Mouse (Mus musculus): ENCODE results near the gene Manbal. TPM values are rescaled to one million over a fixed set of nuclear protein-coding genes. Genes with fewer than 3 reads are reported as not detected.

The Manbal gene
- total and polyA plus RNA-seq, 3 experiments = 19.6 to 55.2 (median 20.6) TPM

DNA sequence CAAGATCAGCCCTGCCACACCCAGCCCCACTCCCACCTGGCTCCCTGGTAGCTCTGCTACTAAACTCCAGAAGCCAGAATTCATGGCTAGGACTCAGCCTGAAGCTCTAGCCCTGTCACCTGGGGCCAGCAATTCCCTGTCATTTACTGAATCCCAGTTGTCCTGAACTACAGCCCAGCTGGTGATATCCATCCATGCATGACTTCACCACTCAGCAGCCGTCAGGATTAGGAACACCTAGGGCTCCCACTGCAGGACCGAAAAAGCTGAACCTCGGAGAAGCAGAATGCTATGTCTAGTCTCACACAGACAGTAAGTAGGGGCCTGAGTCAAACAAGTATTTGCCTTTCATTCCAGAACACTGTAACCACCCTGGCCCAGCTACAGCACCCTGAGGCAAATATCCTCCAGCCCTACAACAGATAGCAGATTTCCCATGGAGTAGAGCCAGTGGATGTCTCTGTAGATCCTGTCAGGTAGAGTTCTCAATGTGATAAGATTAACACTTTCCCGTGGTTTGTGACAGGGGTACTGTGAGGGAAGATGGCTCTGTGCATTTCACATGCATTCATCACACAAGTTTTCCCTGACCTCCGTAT lies 25.0 kb upstream of the Manbal start:
- no peaks in the 10 kb centered on the region for H3K9me3 ChIP-seq (replicated peaks)
- no peak overlapping the region for H3K4me3 ChIP-seq (ENCODE audit: low read depth, low read length)
- ATAC-seq (ENCODE audit: extremely low read depth, insufficient number of reproducible peaks, low FRiP score, poor library complexity, severe bottlenecking) (no peak), DNase-seq (ENCODE audit: low spot score) (no peak)
- no peaks in the 10 kb centered on the region; the same call in 1 of the 2 replicates for H3K4me1 ChIP-seq (ENCODE audit: insufficient read depth, low read depth, low read length)
- TF ChIP-seq GATA2 (IDR thresholded peaks at IDR 0.05; ENCODE audit: borderline replicate concordance, low read depth, low read length) (no peak), CTCF (IDR thresholded peaks at IDR 0.05; ENCODE audit: low read depth, low read length) (no peak), GATA1 (IDR thresholded peaks at IDR 0.05; ENCODE audit: borderline replicate concordance, low read length) (no peak), TAL1 (conservative IDR thresholded peaks at IDR 0.05; ENCODE audit: low read depth, low read length) (no peak), POLR2AphosphoS5 (IDR thresholded peaks at IDR 0.05; ENCODE audit: insufficient replicate concordance, low read depth, low read length) (no peak)
- no peaks in the 10 kb centered on the region for H3K36me3 ChIP-seq (replicated peaks)
- H3K27me3 ChIP-seq (ENCODE audit: insufficient read depth, low read length) = peaks cover 35% of the 10 kb centered on the region

DNA sequence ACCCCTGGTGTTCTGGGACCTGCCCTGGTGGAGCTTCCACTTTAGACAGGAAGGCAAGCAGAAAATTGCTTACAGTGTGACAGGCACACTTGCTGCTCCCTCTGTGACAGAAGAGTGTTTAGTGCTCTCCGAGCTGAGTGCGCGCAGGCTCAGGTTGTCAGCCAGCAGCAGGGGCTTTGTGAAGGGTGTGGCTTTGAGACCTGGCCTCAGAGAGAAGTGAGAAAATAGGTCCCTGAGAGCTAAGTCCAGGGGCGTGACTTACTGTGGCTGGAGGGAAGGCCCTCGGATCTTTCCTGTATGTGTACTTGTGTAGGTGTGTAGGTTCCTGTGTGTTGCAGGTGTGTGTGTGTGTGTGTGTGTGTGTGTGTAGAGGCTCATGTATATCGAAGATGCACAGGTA lies 24.1 kb upstream of the Manbal start:
- ATAC-seq (ENCODE audit: extremely low read depth, insufficient number of reproducible peaks, low FRiP score, poor library complexity, severe bottlenecking) (no peak), DNase-seq (ENCODE audit: low spot score) (no peak)
- Histone ChIP-seq H3K9me3 (replicated peaks) (no peaks in the 10 kb centered on the region), H3K36me3 (replicated peaks) (no peaks in the 10 kb centered on the region), H3K4me3 (ENCODE audit: low read depth, low read length) (no peak overlapping the region), H3K4me1 (ENCODE audit: insufficient read depth, low read depth, low read length) (no peaks in the 10 kb centered on the region; the same call in 1 of the 2 replicates), H3K27me3 (ENCODE audit: insufficient read depth, low read length) (peaks cover 42% of the 10 kb centered on the region)
- TF ChIP-seq POLR2AphosphoS5 (IDR thresholded peaks at IDR 0.05; ENCODE audit: insufficient replicate concordance, low read depth, low read length) (no peak), TAL1 (conservative IDR thresholded peaks at IDR 0.05; ENCODE audit: low read depth, low read length) (no peak), CTCF (IDR thresholded peaks at IDR 0.05; ENCODE audit: low read depth, low read length) (no peak), GATA1 (IDR thresholded peaks at IDR 0.05; ENCODE audit: borderline replicate concordance, low read length) (no peak), GATA2 (IDR thresholded peaks at IDR 0.05; ENCODE audit: borderline replicate concordance, low read depth, low read length) (no peak)

DNA sequence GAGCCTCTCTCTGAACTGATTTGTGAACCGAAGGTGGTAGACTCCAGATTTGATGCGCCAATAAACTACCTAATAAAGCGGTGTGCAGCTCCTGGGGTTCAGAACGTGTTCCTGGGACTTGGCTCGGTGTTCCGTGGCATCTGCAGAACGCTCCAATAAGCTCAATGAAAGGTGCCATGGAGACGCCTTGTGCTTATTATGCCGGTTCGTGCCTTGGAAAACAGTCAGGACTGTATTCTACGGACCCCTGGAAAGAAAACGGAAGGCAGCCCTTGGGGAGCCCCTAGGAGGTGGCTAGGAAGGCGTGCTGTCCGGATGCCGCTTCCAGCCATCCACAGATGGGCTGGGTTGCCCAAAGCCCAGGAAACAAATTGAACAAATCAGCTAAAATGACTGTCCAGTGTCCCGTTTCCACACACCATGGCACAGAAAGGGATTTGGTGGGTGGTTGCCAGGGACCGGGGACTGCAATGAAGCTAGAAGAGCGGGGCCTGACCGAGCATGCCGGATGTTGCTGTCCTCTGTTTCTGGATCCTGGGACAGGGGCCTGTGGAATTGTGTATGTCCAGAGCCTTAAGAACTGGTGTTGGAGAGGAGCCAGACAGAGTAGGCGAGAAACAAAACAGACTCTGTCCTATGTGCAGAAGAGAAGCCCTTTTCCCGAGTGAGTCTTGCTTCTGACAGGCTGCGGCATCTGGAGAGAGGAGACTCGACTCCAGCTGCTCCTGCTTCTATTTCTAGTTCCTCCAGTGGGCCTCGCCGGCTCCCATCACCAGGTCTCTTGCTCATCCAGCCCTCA lies 19.8 kb upstream of the Manbal start, which contains the start of gene Ghrh:
Gene Ghrh, minus strand, starts transcription at position 146 of the 799 bp plus-strand sequence.
- no peaks in the 10 kb centered on the region for H3K4me1 ChIP-seq (ENCODE audit: insufficient read depth, low read depth, low read length)
- peaks cover 44% of the 10 kb centered on the region for H3K27me3 ChIP-seq (ENCODE audit: insufficient read depth, low read length)
- TF ChIP-seq GATA2 (IDR thresholded peaks at IDR 0.05; ENCODE audit: borderline replicate concordance, low read depth, low read length) (no peak), POLR2AphosphoS5 (IDR thresholded peaks at IDR 0.05; ENCODE audit: insufficient replicate concordance, low read depth, low read length) (no peak), GATA1 (IDR thresholded peaks at IDR 0.05; ENCODE audit: borderline replicate concordance, low read length) (no peak), CTCF (IDR thresholded peaks at IDR 0.05; ENCODE audit: low read depth, low read length) (no peak), TAL1 (conservative IDR thresholded peaks at IDR 0.05; ENCODE audit: low read depth, low read length) (no peak)
- no peak within 1 kb of the TSS for H3K4me3 ChIP-seq (ENCODE audit: low read depth, low read length)
- H3K36me3 ChIP-seq (replicated peaks) = no peaks in the 10 kb centered on the region
- no peak for DNase-seq (ENCODE audit: low spot score)
- ATAC-seq (ENCODE audit: extremely low read depth, insufficient number of reproducible peaks, low FRiP score, poor library complexity, severe bottlenecking) = no peak
- H3K9me3 ChIP-seq (replicated peaks) = no peaks in the 10 kb centered on the region

DNA sequence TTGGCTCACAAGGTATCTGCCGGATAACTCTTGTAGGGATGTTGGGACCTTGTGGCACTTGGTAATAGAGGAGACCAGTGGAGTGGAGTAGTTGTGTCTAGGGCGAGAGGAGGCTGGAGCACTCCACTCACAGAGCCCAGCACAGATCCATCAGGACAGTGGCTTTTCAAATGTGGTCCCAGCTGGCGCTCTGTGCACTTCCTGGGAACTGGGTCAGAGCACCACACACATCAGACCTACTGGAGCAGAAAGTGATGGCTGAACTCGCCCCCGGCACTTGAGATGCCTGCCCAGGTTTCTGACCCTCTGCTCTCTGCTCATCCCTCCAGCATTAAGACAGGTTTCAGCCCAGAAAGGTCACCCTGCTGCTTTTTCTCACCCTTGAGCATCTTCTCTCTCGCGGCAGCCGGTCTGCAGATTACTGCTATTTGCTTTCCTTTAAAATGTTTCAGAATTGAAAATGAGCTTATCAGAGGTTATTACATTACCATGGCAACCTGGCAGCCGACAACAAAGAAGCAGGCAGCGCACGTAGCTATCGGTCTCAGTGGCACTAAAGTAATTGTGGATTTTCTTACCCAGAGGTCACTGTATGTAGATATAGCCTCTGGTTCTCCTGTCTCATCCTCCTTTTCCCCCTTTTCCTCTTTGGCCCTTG lies 18.1 kb upstream of the Manbal start:
- DNase-seq (ENCODE audit: low spot score) (no peak), ATAC-seq (ENCODE audit: extremely low read depth, insufficient number of reproducible peaks, low FRiP score, poor library complexity, severe bottlenecking) (no peak)
- TF ChIP-seq GATA1 (IDR thresholded peaks at IDR 0.05; ENCODE audit: borderline replicate concordance, low read length) (no peak), GATA2 (IDR thresholded peaks at IDR 0.05; ENCODE audit: borderline replicate concordance, low read depth, low read length) (no peak), TAL1 (conservative IDR thresholded peaks at IDR 0.05; ENCODE audit: low read depth, low read length) (no peak), POLR2AphosphoS5 (IDR thresholded peaks at IDR 0.05; ENCODE audit: insufficient replicate concordance, low read depth, low read length) (no peak), CTCF (IDR thresholded peaks at IDR 0.05; ENCODE audit: low read depth, low read length) (no peak)
- Histone ChIP-seq H3K4me1 (ENCODE audit: insufficient read depth, low read depth, low read length) (no peaks in the 10 kb centered on the region), H3K36me3 (replicated peaks) (no peaks in the 10 kb centered on the region), H3K4me3 (ENCODE audit: low read depth, low read length) (no peak overlapping the region), H3K27me3 (ENCODE audit: insufficient read depth, low read length) (peaks cover 42% of the 10 kb centered on the region), H3K9me3 (replicated peaks) (no peaks in the 10 kb centered on the region)

DNA sequence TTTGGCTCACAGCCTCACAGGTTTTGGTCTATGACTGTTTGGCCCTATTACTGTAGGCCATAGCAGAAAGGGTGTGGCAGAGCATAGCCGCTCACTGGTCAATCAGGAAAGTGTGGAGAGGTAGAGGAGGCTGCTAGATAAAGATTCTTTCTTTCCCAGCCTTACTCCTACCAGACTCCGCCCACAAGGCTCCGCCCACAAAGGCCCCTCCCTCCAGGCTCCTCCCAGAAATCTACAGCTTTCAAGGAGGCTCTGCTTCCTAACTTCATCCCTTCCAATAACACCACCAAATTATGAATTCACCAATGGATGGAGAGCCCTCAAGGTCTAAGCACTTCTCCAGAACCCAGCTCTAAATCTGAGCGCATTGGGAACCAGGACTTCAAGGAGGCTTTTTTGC lies 14.2 kb upstream of the Manbal start:
- Histone ChIP-seq H3K36me3 (replicated peaks) (no peaks in the 10 kb centered on the region), H3K27me3 (ENCODE audit: insufficient read depth, low read length) (peaks cover 16% of the 10 kb centered on the region), H3K4me3 (ENCODE audit: low read depth, low read length) (no peak overlapping the region), H3K4me1 (ENCODE audit: insufficient read depth, low read depth, low read length) (peaks cover 2% of the 10 kb centered on the region; the same call in 1 of the 2 replicates), H3K9me3 (replicated peaks) (peaks cover 5% of the 10 kb centered on the region)
- no peak for DNase-seq (ENCODE audit: low spot score)
- ATAC-seq (ENCODE audit: extremely low read depth, insufficient number of reproducible peaks, low FRiP score, poor library complexity, severe bottlenecking) = no peak
- TF ChIP-seq POLR2AphosphoS5 (IDR thresholded peaks at IDR 0.05; ENCODE audit: insufficient replicate concordance, low read depth, low read length) = no peak
- TF ChIP-seq GATA1 (IDR thresholded peaks at IDR 0.05; ENCODE audit: borderline replicate concordance, low read length) = no peak
- no peak for TF ChIP-seq GATA2 (IDR thresholded peaks at IDR 0.05; ENCODE audit: borderline replicate concordance, low read depth, low read length)
- TF ChIP-seq CTCF (IDR thresholded peaks at IDR 0.05; ENCODE audit: low read depth, low read length) = no peak
- TF ChIP-seq TAL1 (conservative IDR thresholded peaks at IDR 0.05; ENCODE audit: low read depth, low read length) = no peak

DNA sequence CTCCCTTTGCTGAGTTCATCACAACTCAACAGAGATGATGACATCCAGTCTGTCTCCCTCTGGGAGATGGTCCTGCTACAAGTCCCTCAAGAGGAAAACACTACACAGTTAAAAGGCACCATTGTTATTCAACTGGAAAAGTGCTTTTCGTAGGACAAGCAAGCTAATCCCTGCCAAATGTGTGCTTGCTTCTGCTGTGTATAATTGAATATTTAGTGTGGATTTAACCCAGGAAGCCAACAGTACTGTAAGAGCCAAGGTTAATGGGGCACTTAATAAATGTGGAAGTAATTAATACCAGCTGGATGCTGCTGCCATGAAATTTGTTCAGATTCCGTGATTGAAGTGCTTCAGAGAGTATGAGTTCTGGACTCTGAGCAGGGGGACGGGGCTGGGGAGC lies 13.3 kb upstream of the Manbal start:
- ATAC-seq (ENCODE audit: extremely low read depth, insufficient number of reproducible peaks, low FRiP score, poor library complexity, severe bottlenecking) (no peak), DNase-seq (ENCODE audit: low spot score) (no peak)
- peaks cover 2% of the 10 kb centered on the region; the same call in 1 of the 2 replicates for H3K4me1 ChIP-seq (ENCODE audit: insufficient read depth, low read depth, low read length)
- TF ChIP-seq POLR2AphosphoS5 (IDR thresholded peaks at IDR 0.05; ENCODE audit: insufficient replicate concordance, low read depth, low read length) (no peak), CTCF (IDR thresholded peaks at IDR 0.05; ENCODE audit: low read depth, low read length) (no peak), GATA1 (IDR thresholded peaks at IDR 0.05; ENCODE audit: borderline replicate concordance, low read length) (no peak), TAL1 (conservative IDR thresholded peaks at IDR 0.05; ENCODE audit: low read depth, low read length) (no peak), GATA2 (IDR thresholded peaks at IDR 0.05; ENCODE audit: borderline replicate concordance, low read depth, low read length) (no peak)
- H3K27me3 ChIP-seq (ENCODE audit: insufficient read depth, low read length) = peaks cover 14% of the 10 kb centered on the region
- no peaks in the 10 kb centered on the region for H3K36me3 ChIP-seq (replicated peaks)
- H3K9me3 ChIP-seq (replicated peaks) = peaks cover 5% of the 10 kb centered on the region
- no peak overlapping the region for H3K4me3 ChIP-seq (ENCODE audit: low read depth, low read length)

Data from G1E (cell line).